Mouse (Mus musculus): ENCODE results near the gene Chst13. TPM values are rescaled to one million over a fixed set of nuclear protein-coding genes. Genes with fewer than 3 reads are reported as not detected.

The Chst13 gene
- polyA plus RNA-seq, 1 experiment from 2014 or later: not detected

GRCm38 (mm10) chr6:90347183-90347582 lies 22.2 kb upstream of the Chst13 start:
- no peak for ATAC-seq (ENCODE audit: low FRiP score, low read depth)
- no peaks in the 10 kb centered on the region for H3K27me3 ChIP-seq
- no peak overlapping the region for H3K4me2 ChIP-seq
- H3K4me3 ChIP-seq: no peak overlapping the region
- H3K9me3 ChIP-seq: no peaks in the 10 kb centered on the region
- H3K4me1 ChIP-seq (replicated peaks): no peaks in the 10 kb centered on the region
- H3K9ac ChIP-seq: no peak overlapping the region
- no peaks in the 10 kb centered on the region for H3K36me3 ChIP-seq
- WGBS: 85% methylated on average over 4 of the region's 4 CpGs
- H3K27ac ChIP-seq (replicated peaks): no peak overlapping the region

DNA sequence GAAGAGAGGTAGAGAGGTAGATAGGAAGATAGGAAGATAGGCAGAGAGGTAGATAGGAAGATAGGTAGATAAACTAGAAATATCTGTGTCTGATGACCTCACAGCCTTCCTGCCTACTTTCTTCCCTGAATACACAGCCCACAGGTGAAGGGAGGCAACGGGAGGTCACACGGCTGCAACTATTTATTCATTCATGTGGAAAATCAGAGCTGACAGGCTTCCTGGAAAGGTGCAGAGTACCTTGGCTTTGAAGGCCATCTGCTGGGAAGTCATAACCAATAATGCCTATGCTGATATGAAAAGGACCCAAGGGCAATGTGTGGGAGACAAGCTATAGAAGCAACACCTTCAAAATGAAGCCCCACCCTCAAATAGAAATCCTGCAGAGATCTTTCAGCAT lies 17.4 kb upstream of the Chst13 start:
- no peaks in the 10 kb centered on the region for H3K4me1 ChIP-seq (replicated peaks)
- no peak overlapping the region for H3K27ac ChIP-seq (replicated peaks)
- no peak overlapping the region for H3K9ac ChIP-seq
- no peak for ATAC-seq (ENCODE audit: low FRiP score, low read depth)
- no peak overlapping the region for H3K4me2 ChIP-seq
- no peaks in the 10 kb centered on the region for H3K27me3 ChIP-seq
- no peaks in the 10 kb centered on the region for H3K36me3 ChIP-seq
- 87% methylated on average over 2 of the region's 2 CpGs for WGBS
- no peaks in the 10 kb centered on the region for H3K9me3 ChIP-seq
- no peak overlapping the region for H3K4me3 ChIP-seq

DNA sequence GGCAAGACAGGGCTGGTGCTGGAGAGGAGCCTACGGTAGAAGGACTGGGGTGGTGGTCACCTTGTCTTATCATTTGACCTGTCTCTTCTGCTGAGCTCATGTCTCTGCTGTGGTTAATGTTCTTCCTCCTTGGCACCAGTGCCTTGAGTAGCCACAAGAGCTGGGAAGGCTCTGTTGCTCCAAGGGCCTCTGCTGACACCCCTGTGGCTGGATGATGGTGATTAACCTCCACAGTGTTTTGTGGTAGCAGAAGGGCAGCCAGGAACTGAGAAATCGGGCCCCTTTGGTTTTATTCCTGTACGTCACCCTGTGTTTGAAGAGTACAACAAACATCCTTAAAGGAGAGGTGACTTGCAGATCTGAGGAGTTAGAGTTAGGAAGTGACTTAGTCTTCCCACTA lies 9.3 kb upstream of the Chst13 start:
- H3K4me2 ChIP-seq: no peak overlapping the region
- no peak overlapping the region for H3K27ac ChIP-seq (replicated peaks)
- 0 out of 2 replicates have a peak, but pooled peaks cover 3% of the 10 kb centered on the region for H3K4me1 ChIP-seq (replicated peaks)
- no peaks in the 10 kb centered on the region for H3K9me3 ChIP-seq
- no peak overlapping the region for H3K4me3 ChIP-seq
- no peak overlapping the region for H3K9ac ChIP-seq
- WGBS: 87% methylated on average over 3 of the region's 3 CpGs
- no peaks in the 10 kb centered on the region for H3K27me3 ChIP-seq
- no peaks in the 10 kb centered on the region for H3K36me3 ChIP-seq
- ATAC-seq (ENCODE audit: low FRiP score, low read depth): no peak

GRCm38 (mm10) chr6:90332561-90333425 lies 7.8 kb upstream of the Chst13 start, which contains the start of gene Uroc1:
Gene Uroc1 (plus strand): TSS chr6:90333284.
- WGBS: 83% methylated on average over 7 of the region's 7 CpGs
- Histone ChIP-seq H3K9me3 (no peaks in the 10 kb centered on the region), H3K36me3 (no peaks in the 10 kb centered on the region), H3K4me3 (no peak within 1 kb of the TSS), H3K27me3 (no peaks in the 10 kb centered on the region), H3K4me1 (replicated peaks) (0 out of 2 replicates have a peak, but pooled peaks cover 3% of the 10 kb centered on the region), H3K9ac (no peak within 1 kb of the TSS), H3K4me2 (no peak within 1 kb of the TSS), H3K27ac (replicated peaks) (no peak within 1 kb of the TSS)
- ATAC-seq (ENCODE audit: low FRiP score, low read depth): no peak

DNA sequence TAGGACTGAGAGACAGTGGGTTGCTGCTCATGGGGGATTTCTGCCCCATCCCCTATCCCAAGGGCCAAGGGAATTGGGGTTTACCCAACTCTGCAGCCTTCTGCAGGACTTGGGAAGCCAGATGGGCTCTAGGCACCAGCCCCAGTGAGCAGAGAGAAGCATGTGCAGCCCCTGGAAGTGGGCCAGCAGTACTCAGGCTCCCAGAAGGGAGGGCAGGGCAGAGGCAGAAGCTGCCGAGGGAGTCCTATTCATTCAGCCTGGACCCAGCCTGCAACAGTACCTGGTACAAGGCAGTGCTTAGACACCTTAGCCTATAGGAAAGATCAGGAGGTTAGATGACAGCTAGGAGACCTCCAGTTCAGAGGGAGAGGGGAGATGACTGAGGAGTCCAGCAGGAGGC lies 5.0 kb upstream of the Chst13 start:
- Histone ChIP-seq H3K27me3 (no peaks in the 10 kb centered on the region), H3K4me1 (replicated peaks) (peaks cover 5% of the 10 kb centered on the region; the same call in 1 of the 2 replicates), H3K9me3 (no peaks in the 10 kb centered on the region), H3K4me3 (no peak overlapping the region), H3K4me2 (no peak overlapping the region), H3K9ac (no peak overlapping the region), H3K27ac (replicated peaks) (no peak overlapping the region), H3K36me3 (no peaks in the 10 kb centered on the region)
- WGBS: 8% methylated on average over 1 of the region's 1 CpGs
- ATAC-seq (ENCODE audit: low FRiP score, low read depth): peak; percentile 75; the same call in 1 of the 2 replicates

DNA sequence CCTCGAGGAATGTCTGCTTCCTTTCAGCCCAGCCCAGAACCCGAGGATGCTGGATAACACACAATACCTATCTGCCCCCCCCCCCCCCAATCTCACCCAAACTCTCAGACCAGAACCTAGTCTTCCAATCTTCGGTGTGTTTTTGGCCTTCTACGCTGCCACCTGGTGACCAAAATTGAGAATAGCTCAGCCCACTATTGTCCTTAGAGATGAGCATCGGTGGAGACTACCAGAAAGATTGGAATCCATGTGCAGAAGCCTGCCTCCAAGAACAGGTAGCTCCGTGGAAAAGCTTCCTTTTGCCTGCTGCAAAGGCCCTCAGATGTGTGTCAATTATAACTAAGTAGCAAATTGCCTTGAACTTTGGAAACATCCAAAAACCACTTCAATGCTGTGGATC lies 2.7 kb upstream of the Chst13 start:
- peaks cover 7% of the 10 kb centered on the region; the same call in 1 of the 2 replicates for H3K4me1 ChIP-seq (replicated peaks)
- no peak overlapping the region for H3K4me2 ChIP-seq
- 26% methylated on average over 6 of the region's 6 CpGs for WGBS
- no peak overlapping the region for H3K4me3 ChIP-seq
- H3K27ac ChIP-seq (replicated peaks): no peak overlapping the region
- no peaks in the 10 kb centered on the region for H3K36me3 ChIP-seq
- H3K27me3 ChIP-seq: no peaks in the 10 kb centered on the region
- H3K9ac ChIP-seq: no peak overlapping the region
- H3K9me3 ChIP-seq: no peaks in the 10 kb centered on the region
- no peak for ATAC-seq (ENCODE audit: low FRiP score, low read depth)

- Histone ChIP-seq H3K27ac (replicated peaks) (no peak overlapping the region), H3K9me3 (no peaks in the 10 kb centered on the region), H3K4me1 (replicated peaks) (peaks cover 5% of the 10 kb centered on the region; the same call in 1 of the 2 replicates), H3K27me3 (no peaks in the 10 kb centered on the region), H3K36me3 (no peaks in the 10 kb centered on the region), H3K9ac (no peak overlapping the region), H3K4me3 (no peak overlapping the region), H3K4me2 (no peak overlapping the region)
- WGBS: 72% methylated on average over 3 of the region's 3 CpGs
- no peak for ATAC-seq (ENCODE audit: low FRiP score, low read depth)
Observed at GRCm38 (mm10) chr6:90324463-90324862, 522 bp downstream of the Chst13 start.

DNA sequence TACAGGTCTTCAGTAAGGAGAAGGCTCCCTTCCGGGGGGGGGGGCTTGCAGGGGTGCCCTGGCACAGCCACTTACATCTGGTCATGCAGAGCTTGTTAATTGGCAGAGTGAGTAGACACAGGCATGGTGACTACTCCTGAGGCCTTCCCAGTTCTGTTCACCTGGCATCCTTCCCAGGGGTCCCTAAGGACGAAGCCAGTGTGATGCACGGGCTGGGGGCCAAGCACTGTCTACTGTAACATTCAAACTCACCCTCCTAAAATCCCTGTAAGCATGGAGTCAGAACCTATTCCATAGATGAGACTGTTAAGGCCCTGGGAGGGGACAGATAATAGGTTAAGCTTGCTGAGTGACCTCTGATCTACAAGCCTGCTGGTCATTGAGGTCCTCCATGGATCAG lies 959 bp downstream of the Chst13 start:
- Histone ChIP-seq H3K4me3 (no peak overlapping the region), H3K9me3 (no peaks in the 10 kb centered on the region), H3K36me3 (no peaks in the 10 kb centered on the region), H3K4me1 (replicated peaks) (peaks cover 5% of the 10 kb centered on the region; the same call in 1 of the 2 replicates), H3K4me2 (no peak overlapping the region), H3K27ac (replicated peaks) (no peak overlapping the region), H3K27me3 (no peaks in the 10 kb centered on the region), H3K9ac (no peak overlapping the region)
- 58% methylated on average over 3 of the region's 3 CpGs for WGBS
- ATAC-seq (ENCODE audit: low FRiP score, low read depth): 0 out of 2 replicates have a peak, but pooled peaks have one; percentile 27

DNA sequence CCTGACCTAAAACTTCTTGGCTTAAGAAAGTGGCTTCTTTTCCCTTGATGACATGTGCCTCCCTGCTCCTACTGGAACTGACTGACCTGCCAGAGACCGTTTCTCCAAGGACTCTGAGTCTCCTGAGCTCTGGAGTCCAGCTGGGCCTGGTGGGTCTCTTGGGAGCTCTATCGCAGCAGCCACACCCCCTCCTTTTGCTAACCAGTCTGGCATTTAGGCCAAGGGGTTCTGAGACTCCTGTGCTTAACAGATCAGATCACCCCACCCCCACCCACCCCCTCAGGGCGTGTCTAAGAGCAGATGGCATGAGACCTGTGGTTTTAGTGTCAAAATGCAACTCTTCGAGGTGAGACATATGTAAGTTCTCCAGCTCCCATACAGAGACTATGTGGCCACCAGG lies 3.2 kb downstream of the Chst13 start:
- Histone ChIP-seq H3K9me3 (no peaks in the 10 kb centered on the region), H3K4me2 (no peak overlapping the region), H3K36me3 (no peaks in the 10 kb centered on the region), H3K27ac (replicated peaks) (no peak overlapping the region), H3K27me3 (no peaks in the 10 kb centered on the region), H3K4me3 (no peak overlapping the region), H3K9ac (no peak overlapping the region), H3K4me1 (replicated peaks) (peaks cover 5% of the 10 kb centered on the region; the same call in 1 of the 2 replicates)
- 56% methylated on average over 4 of the region's 4 CpGs for WGBS
- no peak for ATAC-seq (ENCODE audit: low FRiP score, low read depth)

DNA sequence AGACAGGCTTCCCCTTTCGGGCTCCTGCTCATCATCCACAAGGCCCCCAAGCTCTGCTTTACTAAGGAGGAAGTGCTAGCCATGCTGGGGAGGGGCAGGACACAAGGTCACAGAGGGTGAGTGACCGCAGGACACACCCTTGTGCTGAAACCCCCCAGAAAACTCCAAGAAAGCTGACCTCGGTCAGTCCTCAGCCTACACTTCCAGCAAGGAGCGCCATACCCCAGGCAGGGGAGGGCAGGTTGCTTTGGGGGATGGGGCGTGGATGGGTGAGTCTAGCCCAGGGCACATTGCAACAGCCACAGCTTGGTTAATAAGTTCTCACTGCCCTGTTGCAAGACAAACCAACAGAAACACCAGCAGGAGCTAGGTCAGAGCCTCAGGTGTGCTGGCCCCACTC lies 4.6 kb downstream of the Chst13 start:
- Histone ChIP-seq H3K9me3 (no peaks in the 10 kb centered on the region), H3K36me3 (no peaks in the 10 kb centered on the region), H3K27ac (replicated peaks) (no peak overlapping the region), H3K27me3 (no peaks in the 10 kb centered on the region), H3K4me1 (replicated peaks) (peaks cover 5% of the 10 kb centered on the region; the same call in 1 of the 2 replicates), H3K9ac (no peak overlapping the region), H3K4me3 (no peak overlapping the region), H3K4me2 (no peak overlapping the region)
- 88% methylated on average over 5 of the region's 5 CpGs for WGBS
- ATAC-seq (ENCODE audit: low FRiP score, low read depth): no peak

DNA sequence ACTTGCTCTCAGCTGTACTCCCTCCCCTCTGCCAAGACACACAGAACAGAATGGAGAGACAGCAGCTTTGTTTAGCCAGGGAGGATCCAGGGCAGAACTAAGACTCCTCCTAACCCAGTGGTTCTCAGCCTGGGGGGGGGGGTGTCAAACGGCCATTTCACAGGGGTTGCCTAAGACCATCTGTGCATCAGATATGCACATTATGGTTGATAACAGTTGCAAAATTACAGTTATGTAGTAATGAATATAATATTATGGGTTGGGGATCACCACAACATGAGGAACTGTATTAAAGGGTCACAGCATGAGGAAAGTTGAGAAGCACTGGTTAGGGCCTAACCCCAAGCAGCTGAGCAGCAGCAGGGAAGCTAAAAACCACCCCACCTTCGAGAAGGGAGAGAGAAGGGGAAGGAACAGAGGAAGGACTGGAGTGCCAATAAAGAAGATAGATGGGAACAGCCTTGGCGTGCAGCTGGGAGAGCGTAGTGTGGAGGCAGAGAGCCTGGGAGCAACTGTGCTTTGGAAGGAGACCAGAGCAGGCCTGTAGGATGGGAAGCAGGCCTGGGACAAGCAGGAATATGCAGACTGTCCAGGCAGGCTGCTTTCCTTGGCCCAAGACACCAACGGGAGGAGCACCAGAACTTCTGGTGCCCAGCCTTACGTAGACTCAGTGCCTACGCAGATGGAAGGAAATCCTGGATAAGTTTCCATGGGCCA lies 5.4 kb downstream of the Chst13 start:
- no peak for ATAC-seq (ENCODE audit: low FRiP score, low read depth)
- Histone ChIP-seq H3K4me3 (no peak overlapping the region), H3K9me3 (no peaks in the 10 kb centered on the region)

DNA sequence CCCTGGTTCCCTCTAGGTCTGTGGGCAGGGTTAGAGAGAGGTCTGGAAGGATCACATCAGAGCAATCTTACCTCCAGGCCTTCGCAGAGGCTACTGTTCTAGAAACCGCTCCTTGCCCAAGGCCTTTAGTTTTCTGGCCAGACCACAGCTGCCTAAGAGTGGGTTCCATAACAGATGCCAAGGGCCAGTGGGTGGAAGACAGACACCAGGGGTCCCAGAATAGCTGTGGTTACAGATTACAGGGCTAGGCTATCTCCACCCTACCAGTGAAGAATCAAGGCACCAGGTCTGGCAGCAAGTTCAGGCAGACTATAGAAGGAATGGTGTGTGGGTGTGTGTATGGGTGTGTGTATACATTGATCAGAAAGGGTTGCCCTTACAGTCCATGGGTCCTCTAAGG lies 6.0 kb downstream of the Chst13 start:
- H3K36me3 ChIP-seq: no peaks in the 10 kb centered on the region
- no peak overlapping the region for H3K9ac ChIP-seq
- no peak overlapping the region for H3K27ac ChIP-seq (replicated peaks)
- H3K4me1 ChIP-seq (replicated peaks): no peaks in the 10 kb centered on the region
- H3K9me3 ChIP-seq: no peaks in the 10 kb centered on the region
- H3K4me3 ChIP-seq: no peak overlapping the region
- H3K27me3 ChIP-seq: no peaks in the 10 kb centered on the region
- H3K4me2 ChIP-seq: no peak overlapping the region
- ATAC-seq (ENCODE audit: low FRiP score, low read depth): no peak
- WGBS: 91% methylated on average over 2 of the region's 2 CpGs

More for the DNA sequence above, 5.4 kb downstream of the Chst13 start:
- Histone ChIP-seq H3K27me3 (no peaks in the 10 kb centered on the region), H3K4me2 (no peak overlapping the region), H3K4me1 (replicated peaks) (no peaks in the 10 kb centered on the region; the same call in 1 of the 2 replicates), H3K9ac (no peak overlapping the region), H3K36me3 (no peaks in the 10 kb centered on the region), H3K27ac (replicated peaks) (no peak overlapping the region)
- WGBS: 78% methylated on average over 7 of the region's 7 CpGs

Data from hindbrain, embryonic 15.5 days (tissue).